Mouse (Mus musculus): ENCODE measurements around the gene Gaa. TPM values are rescaled to one million over a fixed set of nuclear protein-coding genes. Genes with fewer than 3 reads are reported as not detected.
"Not testable (repeated sequence)": the region's sequence is repeated elsewhere in the genome, so short reads cannot be mapped to it uniquely, and the experiment has no call there.

Gaa gene
- total RNA-seq, 2 experiments from 2014 or later = 95.1 to 103 TPM

GRCm38 (mm10) chr11:119252854-119253541 is 14.7 kb upstream of the Gaa start:
- peak; percentile 39 to 53 for DNase-seq

- DNase-seq = not testable (repeated sequence)
Observed at GRCm38 (mm10) chr11:119256557-119256956, 11.1 kb upstream of the Gaa start.

GRCm38 (mm10) chr11:119258216-119258571 is 9.5 kb upstream of the Gaa start:
- DNase-seq = no peak

GRCm38 (mm10) chr11:119258572-119259322 is 8.9 kb upstream of the Gaa start:
- peak; percentile 73 to 79 for DNase-seq

- DNase-seq = no peak
Observed at GRCm38 (mm10) chr11:119259977-119260376, 7.7 kb upstream of the Gaa start.

- no peak for DNase-seq
Observed at GRCm38 (mm10) chr11:119264413-119264812, 3.3 kb upstream of the Gaa start.

GRCm38 (mm10) chr11:119265811-119266210 is 1.9 kb upstream of the Gaa start:
- no peak for DNase-seq

GRCm38 (mm10) chr11:119267241-119267674 is 429 bp upstream of the Gaa start:
- peak; percentile 34 to 57 for DNase-seq

GRCm38 (mm10) chr11:119268557-119269195 is 989 bp downstream of the Gaa start:
- DNase-seq = no peak

GRCm38 (mm10) chr11:119272492-119272891 is 4.8 kb downstream of the Gaa start:
- not testable (repeated sequence) for DNase-seq

- no peak for DNase-seq
Observed at GRCm38 (mm10) chr11:119273186-119273930, 5.7 kb downstream of the Gaa start.

GRCm38 (mm10) chr11:119281030-119281429 is 13.3 kb downstream of the Gaa start:
- DNase-seq = no peak

- peak; percentile 35 to 54 for DNase-seq
Observed at GRCm38 (mm10) chr11:119285791-119286527, 18.3 kb downstream of the Gaa start.

- DNase-seq = no peak
Observed at GRCm38 (mm10) chr11:119287207-119287992, 19.7 kb downstream of the Gaa start.

GRCm38 (mm10) chr11:119292861-119293260 is 25.2 kb downstream of the Gaa start:
- not testable (repeated sequence) for DNase-seq

- DNase-seq = no peak
Observed at GRCm38 (mm10) chr11:119297996-119298395, 30.3 kb downstream of the Gaa start.

GRCm38 (mm10) chr11:119298917-119299316 is 31.2 kb downstream of the Gaa start:
- DNase-seq = no peak

GRCm38 (mm10) chr11:119299391-119300245 is 31.9 kb downstream of the Gaa start, which contains the start of gene Eif4a3:
Gene Eif4a3, minus strand, starts transcription at chr11:119300089.
- DNase-seq = peak; percentile 97 to 99

- peak; percentile 24 to 33 for DNase-seq
Observed at GRCm38 (mm10) chr11:119300246-119300935, 32.7 kb downstream of the Gaa start.
